In genomic region chr19:20411276-20411675, GRCm38 (mm10) we compare ENCODE assay signal across 15 mouse cellular contexts.
"Had no signal": no experiment of that assay in that cellular context is flagged by ENCODE, and none has a peak within 500 bp of the region (broad histone marks: within the 10 kb centered on the region; RNA-seq: fewer than 3 reads in every experiment).

No protein-coding gene starts in this region.

- H3K36me3 ChIP-seq: limb, embryonic 15.5 days; liver, embryonic 13.5 days; midbrain, embryonic 10.5 days; neural tube, embryonic 13.5 days had no signal

- H3K4me3 ChIP-seq: layer of hippocampus, adult 2 months; limb, embryonic 15.5 days; liver, embryonic 13.5 days; midbrain, embryonic 10.5 days; neural tube, embryonic 13.5 days had no signal

- H3K4me1 ChIP-seq: limb, embryonic 15.5 days; liver, embryonic 13.5 days; midbrain, embryonic 10.5 days had no signal

- H3K9me3 ChIP-seq: limb, embryonic 15.5 days; liver, embryonic 13.5 days; midbrain, embryonic 10.5 days; neural tube, embryonic 13.5 days had no signal

- H3K27ac ChIP-seq: kidney, postnatal 0 days; layer of hippocampus, adult 2 months; limb, embryonic 15.5 days; liver, embryonic 13.5 days; midbrain, embryonic 10.5 days; neural tube, embryonic 13.5 days had no signal

- DNase-seq: kidney, adult 11 months; kidney, adult 9 months; kidney, postnatal 4 days; liver, embryonic 13.5 days; lung, adult 18-20 months; midbrain, embryonic 14.5 days; right cerebral cortex, postnatal 4 days; spleen, adult 18-20 months; thymus, adult 18-20 months; thymus, postnatal 36 days had no signal

- H3K9ac ChIP-seq: limb, embryonic 15.5 days; liver, embryonic 13.5 days; neural tube, embryonic 13.5 days had no signal

- H3K4me2 ChIP-seq: limb, embryonic 15.5 days; liver, embryonic 13.5 days; neural tube, embryonic 13.5 days had no signal

- H3K27me3 ChIP-seq: limb, embryonic 15.5 days; liver, embryonic 13.5 days; neural tube, embryonic 13.5 days had no signal
